Mouse (Mus musculus): ENCODE results near the gene Gbf1. TPM values are rescaled to one million over a fixed set of nuclear protein-coding genes. Genes with fewer than 3 reads are reported as not detected.

Gene Gbf1
- polyA plus RNA-seq, 1 experiment from 2014 or later = 12.0 TPM

GRCm38 (mm10) chr19:46300294-46301045 lies 148.2 kb downstream of the Gbf1 start:
- Histone ChIP-seq H3K4me2 (ENCODE audit: low read depth, low read length) (no peak overlapping the region), H3K27ac (ENCODE audit: low read depth) (no peak overlapping the region), H3K27me3 (ENCODE audit: insufficient read depth, low read length) (no peaks in the 10 kb centered on the region), H3K9me3 (ENCODE audit: low read length) (no peaks in the 10 kb centered on the region), H3K36me3 (replicated peaks; ENCODE audit: insufficient read depth, low read length) (no peaks in the 10 kb centered on the region), H3K4me1 (ENCODE audit: insufficient read depth) (peaks cover 5% of the 10 kb centered on the region), H3K9ac (replicated peaks) (no peak overlapping the region), H3K4me3 (ENCODE audit: low read depth, low read length) (no peak overlapping the region)
- ATAC-seq (no peak), DNase-seq (no peak)
- WGBS (ENCODE audit: insufficient replicate concordance) = 33% methylated on average over 8 of the region's 8 CpGs
- TF ChIP-seq CTCF (IDR thresholded peaks at IDR 0.05; ENCODE audit: low read depth) (no peak), EP300 (IDR thresholded peaks at IDR 0.05; ENCODE audit: low read depth) (no peak)

DNA sequence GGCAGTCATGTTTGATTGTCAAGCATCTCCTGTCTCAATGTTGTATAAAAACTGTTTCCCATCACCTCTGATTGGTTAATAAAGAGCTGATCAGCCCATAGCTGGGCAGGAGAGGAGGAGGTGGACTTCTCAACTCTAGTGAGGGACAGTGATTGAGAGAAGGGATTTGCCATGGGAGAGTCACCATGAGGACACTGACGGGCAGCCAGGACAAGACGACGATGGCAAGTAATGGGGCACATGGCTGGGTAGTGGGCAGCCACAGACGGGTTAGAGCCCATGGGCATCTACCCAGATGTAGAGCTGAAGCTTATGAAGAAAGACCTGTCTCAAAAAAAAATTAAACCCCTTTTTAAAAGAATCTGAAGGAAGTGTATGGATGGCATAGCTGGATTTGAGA lies 150.2 kb downstream of the Gbf1 start:
- Histone ChIP-seq H3K4me3 (ENCODE audit: low read depth, low read length) (no peak overlapping the region), H3K9ac (replicated peaks) (no peak overlapping the region), H3K4me2 (ENCODE audit: low read depth, low read length) (no peak overlapping the region), H3K27me3 (ENCODE audit: insufficient read depth, low read length) (no peaks in the 10 kb centered on the region), H3K27ac (ENCODE audit: low read depth) (no peak overlapping the region), H3K9me3 (ENCODE audit: low read length) (no peaks in the 10 kb centered on the region), H3K36me3 (replicated peaks; ENCODE audit: insufficient read depth, low read length) (peaks cover 2% of the 10 kb centered on the region; the same call in 1 of the 2 replicates), H3K4me1 (ENCODE audit: insufficient read depth) (peaks cover 12% of the 10 kb centered on the region)
- 79% methylated on average over 4 of the region's 4 CpGs for WGBS (ENCODE audit: insufficient replicate concordance)
- ATAC-seq (no peak), DNase-seq (no peak)
- TF ChIP-seq EP300 (IDR thresholded peaks at IDR 0.05; ENCODE audit: low read depth) = no peak
- no peak for TF ChIP-seq CTCF (IDR thresholded peaks at IDR 0.05; ENCODE audit: low read depth)

DNA sequence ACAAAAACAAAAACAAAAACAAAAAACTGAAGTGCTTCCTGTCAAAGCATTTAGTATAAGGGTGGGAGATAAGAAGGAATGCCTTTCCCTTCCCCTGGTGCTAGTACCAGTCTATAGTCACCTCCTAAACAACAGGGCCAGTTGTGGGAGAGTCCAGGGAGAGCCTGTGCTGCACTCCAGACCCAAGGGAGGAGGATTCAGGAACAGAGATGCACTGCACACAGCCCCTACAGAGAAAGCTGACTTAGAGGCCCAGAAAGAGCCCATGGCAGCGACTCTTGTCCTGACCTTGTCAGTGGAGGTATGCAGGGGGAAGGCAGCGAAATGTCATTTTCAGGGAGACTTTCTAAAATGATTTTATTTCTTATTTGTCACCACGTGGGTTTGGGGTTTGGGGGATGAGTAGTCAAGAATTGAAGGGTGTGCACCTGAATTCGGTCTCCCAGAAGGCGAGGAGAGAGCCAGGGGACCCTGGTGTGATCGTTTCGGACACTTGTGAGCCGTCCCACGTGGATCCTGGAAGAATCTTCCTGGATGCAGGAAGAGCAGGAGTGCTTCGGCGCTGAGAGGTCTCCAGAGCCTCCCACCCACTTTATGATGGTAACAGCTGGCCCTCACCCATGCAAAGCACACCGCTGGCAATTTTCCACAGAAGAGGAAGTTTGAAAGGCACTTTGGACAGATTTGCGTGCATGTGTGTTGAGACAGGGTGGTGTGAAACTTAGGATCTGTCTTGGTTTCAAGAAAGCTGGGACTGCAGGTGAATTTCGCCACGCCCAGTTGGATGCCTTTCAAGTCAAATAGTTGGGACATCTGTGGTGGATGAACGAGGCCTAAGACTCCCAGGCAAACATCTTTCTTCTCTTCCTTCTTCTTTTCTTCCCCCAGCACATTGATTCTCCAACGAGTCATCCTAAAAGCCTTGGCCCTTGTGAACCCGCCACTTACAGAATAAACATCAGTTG lies 151.2 kb downstream of the Gbf1 start:
- peaks cover 6% of the 10 kb centered on the region for H3K36me3 ChIP-seq (replicated peaks; ENCODE audit: insufficient read depth, low read length)
- no peaks in the 10 kb centered on the region for H3K27me3 ChIP-seq (ENCODE audit: insufficient read depth, low read length)
- 0 out of 2 replicates have a peak overlapping the region, but pooled peaks have one; percentile 8 for H3K9ac ChIP-seq (replicated peaks)
- no peak for TF ChIP-seq CTCF (IDR thresholded peaks at IDR 0.05; ENCODE audit: low read depth)
- TF ChIP-seq EP300 (IDR thresholded peaks at IDR 0.05; ENCODE audit: low read depth) = no peak
- no peaks in the 10 kb centered on the region for H3K9me3 ChIP-seq (ENCODE audit: low read length)
- H3K4me2 ChIP-seq (ENCODE audit: low read depth, low read length) = peak overlapping the region; percentile 82
- ATAC-seq = no peak
- H3K27ac ChIP-seq (ENCODE audit: low read depth) = peak overlapping the region; percentile 81
- H3K4me3 ChIP-seq (ENCODE audit: low read depth, low read length) = peak overlapping the region; percentile 61
- DNase-seq = no peak
- WGBS (ENCODE audit: insufficient replicate concordance) = 55% methylated on average over 18 of the region's 18 CpGs
- H3K4me1 ChIP-seq (ENCODE audit: insufficient read depth) = peaks cover 13% of the 10 kb centered on the region

- H3K4me1 ChIP-seq (ENCODE audit: insufficient read depth) = peaks cover 20% of the 10 kb centered on the region
- peaks cover 7% of the 10 kb centered on the region for H3K36me3 ChIP-seq (replicated peaks; ENCODE audit: insufficient read depth, low read length)
- peak within 1 kb of the TSS; percentile 82 for H3K4me2 ChIP-seq (ENCODE audit: low read depth, low read length)
- peak within 1 kb of the TSS; percentile 81 for H3K27ac ChIP-seq (ENCODE audit: low read depth)
- peak within 1 kb of the TSS; percentile 61 for H3K9ac ChIP-seq (replicated peaks)
- peak within 1 kb of the TSS; percentile 61 for H3K4me3 ChIP-seq (ENCODE audit: low read depth, low read length)
- no peaks in the 10 kb centered on the region for H3K9me3 ChIP-seq (ENCODE audit: low read length)
- H3K27me3 ChIP-seq (ENCODE audit: insufficient read depth, low read length) = no peaks in the 10 kb centered on the region
- DNase-seq (peak; percentile 92), ATAC-seq (peak; percentile 89)
- under 1% methylated on average over 39 of the region's 39 CpGs for WGBS (ENCODE audit: insufficient replicate concordance)
- TF ChIP-seq EP300 (IDR thresholded peaks at IDR 0.05; ENCODE audit: low read depth) (peak; percentile 6; the same call in 1 of the 2 replicates), CTCF (IDR thresholded peaks at IDR 0.05; ENCODE audit: low read depth) (peak; percentile 94)
Observed at GRCm38 (mm10) chr19:46304216-46304841, 152.0 kb downstream of the Gbf1 start, which contains the start of gene Nfkb2. TSS of gene Nfkb2 (plus strand) at chr19:46304320.

GRCm38 (mm10) chr19:46304908-46305333 lies 152.6 kb downstream of the Gbf1 start:
- Histone ChIP-seq H3K27me3 (ENCODE audit: insufficient read depth, low read length) (no peaks in the 10 kb centered on the region), H3K27ac (ENCODE audit: low read depth) (peak overlapping the region; percentile 81), H3K4me1 (ENCODE audit: insufficient read depth) (peaks cover 22% of the 10 kb centered on the region), H3K9ac (replicated peaks) (peak overlapping the region; percentile 61), H3K36me3 (replicated peaks; ENCODE audit: insufficient read depth, low read length) (peaks cover 11% of the 10 kb centered on the region), H3K4me2 (ENCODE audit: low read depth, low read length) (peak overlapping the region; percentile 82), H3K4me3 (ENCODE audit: low read depth, low read length) (peak overlapping the region; percentile 61), H3K9me3 (ENCODE audit: low read length) (no peaks in the 10 kb centered on the region)
- ATAC-seq (peak; percentile 39), DNase-seq (no peak)
- TF ChIP-seq CTCF (IDR thresholded peaks at IDR 0.05; ENCODE audit: low read depth) = no peak
- no peak for TF ChIP-seq EP300 (IDR thresholded peaks at IDR 0.05; ENCODE audit: low read depth)
- WGBS (ENCODE audit: insufficient replicate concordance) = under 1% methylated on average over 34 of the region's 34 CpGs

Measured in liver, postnatal 0 days (tissue).